ENCODE assay signal across 8 mouse cellular contexts in genomic region chr9:34557846-34558245, GRCm38 (mm10).
DNase-seq lines count a peak whose midpoint lies in the region; ATAC-seq and TF ChIP-seq lines count a peak whose summit lies in the region.
"Had no signal": no experiment of that assay in that cellular context is flagged by ENCODE, and none has a peak within 500 bp of the region (broad histone marks: within the 10 kb centered on the region; RNA-seq: fewer than 3 reads in every experiment).

No protein-coding gene starts in this region.

- 9% methylated on average over 5 of the region's 5 CpGs for WGBS in forebrain, embryonic 16.5 days
- 53% methylated on average over 5 of the region's 5 CpGs for WGBS in limb, embryonic 15.5 days
- 72% methylated on average over 5 of the region's 5 CpGs for WGBS in intestine, embryonic 15.5 days

- H3K4me2 ChIP-seq in forebrain, embryonic 16.5 days (ENCODE audit: low read length) = peak overlapping the region; percentile 37
- H3K4me2 ChIP-seq in limb, embryonic 15.5 days = 0 out of 2 replicates have a peak overlapping the region, but pooled peaks have one; percentile 17
- H3K4me2 ChIP-seq in intestine, embryonic 15.5 days (replicated peaks) = no peak overlapping the region
- H3K4me2 ChIP-seq: liver, embryonic 15.5 days had no signal

- no peaks in the 10 kb centered on the region for H3K36me3 ChIP-seq in ES-E14 (ENCODE audit: control insufficient read depth, insufficient read depth, low read length, poor library complexity, severe bottlenecking)
- H3K36me3 ChIP-seq in forebrain, embryonic 16.5 days (ENCODE audit: control insufficient read depth, insufficient read depth) = no peaks in the 10 kb centered on the region
- H3K36me3 ChIP-seq in limb, embryonic 15.5 days = no peaks in the 10 kb centered on the region
- no peaks in the 10 kb centered on the region for H3K36me3 ChIP-seq in intestine, embryonic 15.5 days
- H3K36me3 ChIP-seq: liver, embryonic 15.5 days had no signal

- H3K4me3 ChIP-seq in ES-E14 (ENCODE audit: insufficient read depth in 1 of 2, low read depth in 1 of 2, low read length in 2 of 2, poor library complexity in 1 of 2, severe bottlenecking in 1 of 2) = no peak overlapping the region
- H3K4me3 ChIP-seq in forebrain, embryonic 16.5 days (replicated peaks; ENCODE audit: low read length) = no peak overlapping the region
- H3K4me3 ChIP-seq in limb, embryonic 15.5 days = no peak overlapping the region
- no peak overlapping the region for H3K4me3 ChIP-seq in intestine, embryonic 15.5 days (replicated peaks)
- H3K4me3 ChIP-seq: liver, embryonic 15.5 days had no signal

- DNase-seq in ES-E14 (ENCODE audit: low read depth, low spot score) = no peak
- peak; percentile 97 for DNase-seq in brain, embryonic 14.5 days (ENCODE audit: low read depth)
- DNase-seq in thymus, postnatal 4 days = no peak

- H3K9me3 ChIP-seq in ES-E14 (ENCODE audit: control insufficient read depth, insufficient read depth, low read depth, low read length) = no peaks in the 10 kb centered on the region
- H3K9me3 ChIP-seq in forebrain, embryonic 16.5 days (ENCODE audit: control insufficient read depth, low read length) = no peaks in the 10 kb centered on the region
- no peaks in the 10 kb centered on the region for H3K9me3 ChIP-seq in limb, embryonic 15.5 days
- no peaks in the 10 kb centered on the region for H3K9me3 ChIP-seq in intestine, embryonic 15.5 days
- H3K9me3 ChIP-seq: liver, embryonic 15.5 days had no signal

- peak; percentile 91 for ATAC-seq in forebrain, embryonic 16.5 days
- ATAC-seq in limb, embryonic 15.5 days (ENCODE audit: insufficient number of reproducible peaks, low FRiP score, low TSS enrichment, low read depth) = no peak
- no peak for ATAC-seq in megakaryocyte, adult 5-6 weeks (ENCODE audit: poor library complexity, severe bottlenecking)
- ATAC-seq in intestine, embryonic 15.5 days = no peak

- H3K4me1 ChIP-seq in ES-E14 (ENCODE audit: control insufficient read depth in 2 of 2, insufficient read depth in 2 of 2, low read length in 2 of 2, poor library complexity in 1 of 2) = peaks cover 0 to 5% of the 10 kb centered on the region in 2 experiments; a peak in 1 of 4 replicates
- H3K4me1 ChIP-seq in forebrain, embryonic 16.5 days (replicated peaks; ENCODE audit: control insufficient read depth, insufficient read depth, low read length) = peaks cover 26% of the 10 kb centered on the region
- peaks cover 13% of the 10 kb centered on the region for H3K4me1 ChIP-seq in limb, embryonic 15.5 days
- H3K4me1 ChIP-seq in intestine, embryonic 15.5 days (replicated peaks) = no peaks in the 10 kb centered on the region
- H3K4me1 ChIP-seq: liver, embryonic 15.5 days had no signal

- no peak overlapping the region for H3K9ac ChIP-seq in ES-E14 (ENCODE audit: insufficient read depth, low read depth, low read length, poor library complexity, severe bottlenecking)
- H3K9ac ChIP-seq in forebrain, embryonic 16.5 days (replicated peaks; ENCODE audit: low read depth, low read length) = no peak overlapping the region
- H3K9ac ChIP-seq in limb, embryonic 15.5 days = no peak overlapping the region
- H3K9ac ChIP-seq in intestine, embryonic 15.5 days = no peak overlapping the region
- H3K9ac ChIP-seq: liver, embryonic 15.5 days had no signal

- no peak for TF ChIP-seq POLR2A in brain, embryonic 14.5 days (IDR thresholded peaks at IDR 0.05; ENCODE audit: borderline replicate concordance, extremely low read depth, insufficient read depth, insufficient read length, poor library complexity, severe bottlenecking)

- H3K27me3 ChIP-seq in forebrain, embryonic 16.5 days (replicated peaks; ENCODE audit: control insufficient read depth, insufficient read depth, low read length) = no peaks in the 10 kb centered on the region
- no peaks in the 10 kb centered on the region for H3K27me3 ChIP-seq in limb, embryonic 15.5 days
- H3K27me3 ChIP-seq in intestine, embryonic 15.5 days (replicated peaks) = no peaks in the 10 kb centered on the region
- H3K27me3 ChIP-seq: liver, embryonic 15.5 days had no signal

- no peak overlapping the region for H3K27ac ChIP-seq in ES-E14 (ENCODE audit: insufficient read depth, low read depth, low read length, poor library complexity, severe bottlenecking)
- H3K27ac ChIP-seq in forebrain, embryonic 16.5 days (ENCODE audit: low read length) = peak overlapping the region; percentile 72
- peak overlapping the region; percentile 14; the same call in 1 of the 2 replicates for H3K27ac ChIP-seq in limb, embryonic 15.5 days
- no peak overlapping the region for H3K27ac ChIP-seq in intestine, embryonic 15.5 days
- H3K27ac ChIP-seq: liver, embryonic 15.5 days had no signal

- in situ Hi-C loops in ES-E14 (cut with MboI; ENCODE audit: low sequenced_read_pairs in 2 of 2, unreplicated experiment in 2 of 2) = no loop called here

- TF ChIP-seq CTCF in brain, embryonic 14.5 days (IDR thresholded peaks at IDR 0.05; ENCODE audit: borderline replicate concordance, extremely low read depth, insufficient read depth, insufficient read length) = no peak

TF ChIP-seq in ES-E14, 5 proteins besides CTCF, POLR2A, EP300 and RAD21:
- no peak for TF ChIP-seq CHD2 (IDR thresholded peaks at IDR 0.05; ENCODE audit: low read depth, low read length)
- TF ChIP-seq MAFK (IDR thresholded peaks at IDR 0.05; ENCODE audit: insufficient read depth, low read depth, low read length) = no peak
- TF ChIP-seq HCFC1 (IDR thresholded peaks at IDR 0.05; ENCODE audit: borderline replicate concordance, insufficient read depth, low read length) = no peak
- TF ChIP-seq ZNF384 (IDR thresholded peaks at IDR 0.05; ENCODE audit: low read depth, low read length) = peak; percentile 60; the same call in 1 of the 2 replicates
- TF ChIP-seq ZC3H11A (IDR thresholded peaks at IDR 0.05; ENCODE audit: borderline replicate concordance, low read depth, low read length) = no peak

Comparison
In these comparisons a context has a peak if more than half of its experiments do, and no peak if none do; other contexts are left out.
1. H3K27ac ChIP-seq: peak in forebrain, embryonic 16.5 days (single experiment) and limb, embryonic 15.5 days (single experiment); none in ES-E14 (single experiment) and intestine, embryonic 15.5 days (single experiment).